Mouse (Mus musculus) retina, postnatal 7 days (tissue): ENCODE measurements around the gene Gm13306.
"Not testable (repeated sequence)": the region's sequence is repeated elsewhere in the genome, so short reads cannot be mapped to it uniquely, and the experiment has no call there.

Source experiments
- DNase-seq: peaks from one replicate; pipeline ENCODE4 v3.0.0-alpha.2; 2012; ENCODE audit warnings: low read depth, low spot score

Gm13306 gene

GRCm38 (mm10) chr4:42153136-42153535, at the start of gene Gm13306:
Gene Gm13306 (plus strand): TSS chr4:42153436.
- not testable (repeated sequence) for DNase-seq

- not testable (repeated sequence) for DNase-seq
Measured at GRCm38 (mm10) chr4:42114517-42114916, 38.7 kb upstream of the Gm13306 start, which contains the start of gene Gm13304. Gene Gm13304 (plus strand): TSS chr4:42114817.

- not testable (repeated sequence) for DNase-seq
Measured at GRCm38 (mm10) chr4:42168503-42168902, 15.3 kb downstream of the Gm13306 start, which contains the start of gene Gm13305. Gene Gm13305 (minus strand): TSS chr4:42168603.

- DNase-seq, result not testable (repeated sequence)
Measured at GRCm38 (mm10) chr4:42178243-42178642, 25.0 kb downstream of the Gm13306 start.

GRCm38 (mm10) chr4:42183234-42184197, 30.3 kb downstream of the Gm13306 start:
- DNase-seq, result not testable (repeated sequence)

- not testable (repeated sequence) for DNase-seq
Measured at GRCm38 (mm10) chr4:42184324-42184979, 31.2 kb downstream of the Gm13306 start.

GRCm38 (mm10) chr4:42184980-42185372, 31.7 kb downstream of the Gm13306 start:
- not testable (repeated sequence) for DNase-seq
